Mouse (Mus musculus): Measurements from ENCODE around the gene Mpzl2. TPM values are rescaled to one million over a fixed set of nuclear protein-coding genes. Genes with fewer than 3 reads are reported as not detected.

The Mpzl2 gene
- polyA plus RNA-seq, 1 experiment: 58.9 TPM

DNA sequence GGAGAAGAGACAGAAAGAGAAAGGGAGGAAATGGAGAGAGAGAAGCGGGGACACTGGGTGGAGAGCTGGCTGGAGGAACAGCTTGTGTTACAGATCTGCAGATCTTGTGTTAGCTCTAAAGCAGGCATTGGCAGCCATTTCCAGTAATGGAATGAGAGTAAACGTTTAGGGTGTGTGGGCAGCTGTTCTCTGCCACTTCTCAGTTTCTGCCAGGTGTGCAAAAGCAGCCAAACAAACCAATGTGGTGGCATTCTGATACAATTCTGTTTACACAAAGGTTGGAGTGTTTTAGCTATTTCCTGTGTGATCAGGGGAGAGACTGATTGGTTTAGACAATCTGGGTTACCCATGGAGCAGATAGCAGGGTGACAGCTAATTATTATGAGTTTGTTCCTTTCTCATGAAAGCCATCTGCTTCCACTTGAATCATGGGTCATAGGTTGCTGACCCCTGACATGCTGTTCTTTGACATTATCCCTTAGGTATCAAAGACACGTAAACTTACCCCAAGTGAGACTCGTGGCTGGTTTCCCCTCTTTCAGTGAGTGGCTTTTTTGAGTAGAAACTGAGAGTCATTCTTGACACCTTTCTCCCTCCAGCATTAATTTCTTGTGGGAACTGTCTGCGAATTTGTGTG lies 18.8 kb downstream of the Mpzl2 start:
- Histone ChIP-seq H3K9ac (ENCODE audit: low read depth, poor library complexity, severe bottlenecking) (no peak overlapping the region), H3K4me3 (ENCODE audit: low read depth, low read length) (no peak overlapping the region), H3K4me1 (ENCODE audit: control insufficient read depth, insufficient read depth, low read length) (no peaks in the 10 kb centered on the region), H3K27ac (ENCODE audit: insufficient read depth, low read length) (no peak overlapping the region), H3K9me3 (replicated peaks; ENCODE audit: control insufficient read depth, insufficient read depth, low read length, poor library complexity, severe bottlenecking) (no peaks in the 10 kb centered on the region; the same call in 1 of the 2 replicates), H3K36me3 (ENCODE audit: control insufficient read depth, insufficient read depth, low read length, poor library complexity, severe bottlenecking) (no peaks in the 10 kb centered on the region), H3K27me3 (ENCODE audit: control insufficient read depth, insufficient read depth, low read length, poor library complexity, severe bottlenecking) (no peaks in the 10 kb centered on the region)
- no peak for TF ChIP-seq POLR2A (IDR thresholded peaks at IDR 0.05; ENCODE audit: insufficient read depth, low read length)
- no peak for TF ChIP-seq EP300 (IDR thresholded peaks at IDR 0.05; ENCODE audit: insufficient read depth, low read depth, low read length)
- TF ChIP-seq CTCF (IDR thresholded peaks at IDR 0.05; ENCODE audit: low read depth, low read length): no peak

GRCm38 (mm10) chr9:45060151-45060550 lies 20.6 kb downstream of the Mpzl2 start:
- no peaks in the 10 kb centered on the region for H3K36me3 ChIP-seq (ENCODE audit: control insufficient read depth, insufficient read depth, low read length, poor library complexity, severe bottlenecking)
- TF ChIP-seq EP300 (IDR thresholded peaks at IDR 0.05; ENCODE audit: insufficient read depth, low read depth, low read length) (no peak), CTCF (IDR thresholded peaks at IDR 0.05; ENCODE audit: low read depth, low read length) (no peak), POLR2A (IDR thresholded peaks at IDR 0.05; ENCODE audit: insufficient read depth, low read length) (no peak)
- no peaks in the 10 kb centered on the region for H3K4me1 ChIP-seq (ENCODE audit: control insufficient read depth, insufficient read depth, low read length)
- H3K4me3 ChIP-seq (ENCODE audit: low read depth, low read length): no peak overlapping the region
- H3K9ac ChIP-seq (ENCODE audit: low read depth, poor library complexity, severe bottlenecking): no peak overlapping the region
- H3K27me3 ChIP-seq (ENCODE audit: control insufficient read depth, insufficient read depth, low read length, poor library complexity, severe bottlenecking): no peaks in the 10 kb centered on the region
- H3K9me3 ChIP-seq (replicated peaks; ENCODE audit: control insufficient read depth, insufficient read depth, low read length, poor library complexity, severe bottlenecking): no peaks in the 10 kb centered on the region
- H3K27ac ChIP-seq (ENCODE audit: insufficient read depth, low read length): no peak overlapping the region

DNA sequence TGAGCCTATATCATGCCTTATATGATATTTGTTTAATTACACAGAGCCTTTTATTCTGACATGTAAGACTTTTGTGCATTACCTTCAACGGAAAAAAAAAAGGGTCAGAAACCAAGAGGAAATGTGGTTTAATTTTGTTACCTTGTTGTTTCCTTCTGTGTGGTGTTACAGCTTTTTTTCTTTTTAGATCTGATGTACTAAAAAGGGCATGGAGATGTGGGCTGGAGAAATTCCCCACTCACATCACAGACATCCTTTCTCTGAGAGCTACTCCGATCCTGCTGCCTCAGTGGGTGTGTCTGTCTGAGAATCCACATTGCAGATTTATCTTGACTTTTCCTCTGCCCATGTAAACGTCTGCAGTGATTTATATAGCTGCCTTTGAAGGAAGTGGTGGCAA lies 23.1 kb downstream of the Mpzl2 start:
- H3K4me1 ChIP-seq (ENCODE audit: control insufficient read depth, insufficient read depth, low read length): no peaks in the 10 kb centered on the region
- TF ChIP-seq POLR2A (IDR thresholded peaks at IDR 0.05; ENCODE audit: insufficient read depth, low read length) (no peak), CTCF (IDR thresholded peaks at IDR 0.05; ENCODE audit: low read depth, low read length) (no peak), EP300 (IDR thresholded peaks at IDR 0.05; ENCODE audit: insufficient read depth, low read depth, low read length) (no peak)
- no peaks in the 10 kb centered on the region for H3K9me3 ChIP-seq (replicated peaks; ENCODE audit: control insufficient read depth, insufficient read depth, low read length, poor library complexity, severe bottlenecking)

DNA sequence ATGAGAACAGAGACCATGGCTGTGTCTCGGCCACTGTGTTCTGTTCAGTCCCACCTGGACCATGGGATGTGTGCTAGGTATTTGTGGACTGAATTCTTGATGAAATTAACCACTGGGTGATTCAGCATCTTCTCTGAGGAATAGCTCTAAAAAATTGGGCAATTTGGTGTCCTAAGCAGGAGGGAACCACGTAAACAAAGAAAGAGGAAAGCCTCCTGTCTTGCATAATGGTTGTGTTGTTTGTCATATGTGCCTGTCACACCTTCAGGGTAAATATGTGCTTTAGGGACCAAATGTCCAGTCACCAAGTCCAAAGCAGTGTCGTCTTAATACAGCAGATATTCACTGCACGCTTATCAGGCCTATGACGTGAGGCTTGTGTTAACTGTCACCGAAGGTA lies 24.8 kb downstream of the Mpzl2 start:
- H3K9me3 ChIP-seq (replicated peaks; ENCODE audit: control insufficient read depth, insufficient read depth, low read length, poor library complexity, severe bottlenecking): no peaks in the 10 kb centered on the region
- no peak overlapping the region for H3K9ac ChIP-seq (ENCODE audit: low read depth, poor library complexity, severe bottlenecking)
- no peaks in the 10 kb centered on the region for H3K27me3 ChIP-seq (ENCODE audit: control insufficient read depth, insufficient read depth, low read length, poor library complexity, severe bottlenecking)
- H3K4me3 ChIP-seq (ENCODE audit: low read depth, low read length): no peak overlapping the region
- H3K36me3 ChIP-seq (ENCODE audit: control insufficient read depth, insufficient read depth, low read length, poor library complexity, severe bottlenecking): no peaks in the 10 kb centered on the region
- no peak overlapping the region for H3K27ac ChIP-seq (ENCODE audit: insufficient read depth, low read length)
- TF ChIP-seq POLR2A (IDR thresholded peaks at IDR 0.05; ENCODE audit: insufficient read depth, low read length) (no peak), CTCF (IDR thresholded peaks at IDR 0.05; ENCODE audit: low read depth, low read length) (no peak), EP300 (IDR thresholded peaks at IDR 0.05; ENCODE audit: insufficient read depth, low read depth, low read length) (no peak)
- H3K4me1 ChIP-seq (ENCODE audit: control insufficient read depth, insufficient read depth, low read length): no peaks in the 10 kb centered on the region

More for the DNA sequence above, 23.1 kb downstream of the Mpzl2 start:
- no peaks in the 10 kb centered on the region for H3K27me3 ChIP-seq (ENCODE audit: control insufficient read depth, insufficient read depth, low read length, poor library complexity, severe bottlenecking)
- H3K4me3 ChIP-seq (ENCODE audit: low read depth, low read length): no peak overlapping the region
- H3K36me3 ChIP-seq (ENCODE audit: control insufficient read depth, insufficient read depth, low read length, poor library complexity, severe bottlenecking): no peaks in the 10 kb centered on the region
- no peak overlapping the region for H3K9ac ChIP-seq (ENCODE audit: low read depth, poor library complexity, severe bottlenecking)
- H3K27ac ChIP-seq (ENCODE audit: insufficient read depth, low read length): no peak overlapping the region

GRCm38 (mm10) chr9:45066735-45067134 lies 27.1 kb downstream of the Mpzl2 start:
- H3K4me3 ChIP-seq (ENCODE audit: low read depth, low read length): no peak overlapping the region
- H3K9me3 ChIP-seq (replicated peaks; ENCODE audit: control insufficient read depth, insufficient read depth, low read length, poor library complexity, severe bottlenecking): no peaks in the 10 kb centered on the region
- no peak for TF ChIP-seq CTCF (IDR thresholded peaks at IDR 0.05; ENCODE audit: low read depth, low read length)
- TF ChIP-seq EP300 (IDR thresholded peaks at IDR 0.05; ENCODE audit: insufficient read depth, low read depth, low read length): no peak
- no peak for TF ChIP-seq POLR2A (IDR thresholded peaks at IDR 0.05; ENCODE audit: insufficient read depth, low read length)
- H3K27me3 ChIP-seq (ENCODE audit: control insufficient read depth, insufficient read depth, low read length, poor library complexity, severe bottlenecking): no peaks in the 10 kb centered on the region
- no peaks in the 10 kb centered on the region for H3K36me3 ChIP-seq (ENCODE audit: control insufficient read depth, insufficient read depth, low read length, poor library complexity, severe bottlenecking)
- H3K27ac ChIP-seq (ENCODE audit: insufficient read depth, low read length): no peak overlapping the region
- no peaks in the 10 kb centered on the region for H3K4me1 ChIP-seq (ENCODE audit: control insufficient read depth, insufficient read depth, low read length)
- H3K9ac ChIP-seq (ENCODE audit: low read depth, poor library complexity, severe bottlenecking): no peak overlapping the region

- Histone ChIP-seq H3K9ac (ENCODE audit: low read depth, poor library complexity, severe bottlenecking) (no peak overlapping the region), H3K27ac (ENCODE audit: insufficient read depth, low read length) (no peak overlapping the region), H3K9me3 (replicated peaks; ENCODE audit: control insufficient read depth, insufficient read depth, low read length, poor library complexity, severe bottlenecking) (no peaks in the 10 kb centered on the region), H3K27me3 (ENCODE audit: control insufficient read depth, insufficient read depth, low read length, poor library complexity, severe bottlenecking) (no peaks in the 10 kb centered on the region), H3K4me1 (ENCODE audit: control insufficient read depth, insufficient read depth, low read length) (no peaks in the 10 kb centered on the region), H3K36me3 (ENCODE audit: control insufficient read depth, insufficient read depth, low read length, poor library complexity, severe bottlenecking) (no peaks in the 10 kb centered on the region), H3K4me3 (ENCODE audit: low read depth, low read length) (no peak overlapping the region)
- TF ChIP-seq EP300 (IDR thresholded peaks at IDR 0.05; ENCODE audit: insufficient read depth, low read depth, low read length) (no peak), POLR2A (IDR thresholded peaks at IDR 0.05; ENCODE audit: insufficient read depth, low read length) (no peak)
Observed at GRCm38 (mm10) chr9:45071800-45072199, 32.2 kb downstream of the Mpzl2 start.
